Comparison of ENCODE assay signal across 9 mouse cellular contexts in the genomic region with DNA sequence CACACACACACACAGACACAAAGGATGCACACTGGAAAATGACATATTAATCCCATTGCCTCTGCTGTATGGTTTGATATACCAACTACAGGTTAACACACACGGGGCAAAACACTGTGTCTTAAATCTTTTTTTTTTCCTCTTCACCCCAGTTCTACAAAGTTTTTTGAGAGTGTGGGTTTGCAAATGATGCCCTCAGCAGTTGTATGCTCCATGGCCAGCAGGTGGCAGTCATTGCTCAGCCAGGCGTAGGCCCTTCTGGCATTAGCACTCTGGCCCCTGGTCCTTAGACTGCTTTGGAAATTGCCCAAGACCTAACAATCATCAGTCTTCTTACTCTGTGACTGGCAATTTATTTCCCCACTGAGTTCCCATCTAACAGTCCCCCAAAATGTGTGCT. TPM values are rescaled to one million over a fixed set of nuclear protein-coding genes. Genes with fewer than 3 reads are reported as not detected.
DNase-seq lines count a peak whose midpoint lies in the region; ATAC-seq lines count a peak whose summit lies in the region.
"Had no signal": no experiment of that assay in that cellular context is flagged by ENCODE, and none has a peak within 500 bp of the region (broad histone marks: within the 10 kb centered on the region; RNA-seq: fewer than 3 reads in every experiment).

No protein-coding gene starts in this region.

- DNase-seq in adrenal gland, adult 8-10 months = peak; percentile 14
- DNase-seq in heart, adult 18-20 months = peak; percentile 2 to 80
- peak; percentile 68 for DNase-seq in kidney, adult 18-20 months
- DNase-seq in layer of hippocampus, postnatal 25 days (ENCODE audit: extremely low spot score in 1 of 2, low spot score in 1 of 2) = peak; percentile 13 to 67
- peak; percentile 42 for DNase-seq in lung, postnatal 10 days
- peak; percentile 60 for DNase-seq in right cerebral cortex, postnatal 14 days
- peak; percentile 57 for DNase-seq in thymus, postnatal 4 days

- ATAC-seq in common myeloid progenitor, adult 5-6 weeks (replicated peaks; ENCODE audit: low read depth, poor library complexity, severe bottlenecking) = peak; percentile 93

RNA-seq across cellular contexts. Expression of a gene that starts 17.4 kb away (rescaled TPM):
- total RNA-seq in adrenal gland, adult 8-10 months (2022) = not detected
- total RNA-seq in common myeloid progenitor, adult 5-6 weeks (2017) = 0.87 TPM in 1 of 2 replicates, not detected in the other
- total RNA-seq in heart, adult 18-20 months (2021) = not detected
- total RNA-seq in layer of hippocampus, postnatal 25 days (2021) = not detected
- total RNA-seq: ES-E14 had no signal

RNA-seq across cellular contexts. Expression of a gene that starts 49.5 kb away (rescaled TPM):
- total RNA-seq in adrenal gland, adult 8-10 months (2022) = not detected
- total RNA-seq in common myeloid progenitor, adult 5-6 weeks (2017) = 2.0 TPM in 1 of 2 replicates, not detected in the other
- total RNA-seq in heart, adult 18-20 months (2021) = 1 to 10 TPM in 1 of 2 experiments, not detected in 1; 1.0 TPM
- 1 to 10 TPM in 1 of 2 experiments, not detected in 1; 1.0 TPM for total RNA-seq in layer of hippocampus, postnatal 25 days (2021)
- total RNA-seq: ES-E14 had no signal

Comparison
In these comparisons a context has a peak if more than half of its experiments do, and no peak if none do; other contexts are left out.
1. Peak in every context shown above with its lines: DNase-seq and ATAC-seq.
2. DNase-seq: peak in every context shown above with its lines; median percentile 68 in kidney, adult 18-20 months; 60 in right cerebral cortex, postnatal 14 days; 57 in thymus, postnatal 4 days; 42 in lung, postnatal 10 days; 41 in heart, adult 18-20 months; 40 in layer of hippocampus, postnatal 25 days; 14 in adrenal gland, adult 8-10 months.